Mouse (Mus musculus) neural tube, embryonic 12.5 days (tissue): Measurements from ENCODE around the gene Syt1. TPM values are rescaled to one million over a fixed set of nuclear protein-coding genes. Genes with fewer than 3 reads are reported as not detected.

Source experiments
- ATAC-seq: fragments of 200-750 bp; cut with Nextera tagmentation; 2 replicates; pipeline ENCODE4 v1.8.0; 2017; ENCODE audit warnings: low read depth, mild to moderate bottlenecking, moderate TSS enrichment, moderate library complexity; ENCODE audit not compliant: low FRiP score
- H3K27ac ChIP-seq: fragments of 300-500 bp; sonication (generic); 2 replicates; pipeline ENCODE4 v1.5.1; 2016
- H3K27me3 ChIP-seq: fragments of 300-500 bp; sonication (generic); replicated peaks from 2 replicates; pipeline ENCODE4 v1.6.1; 2016; ENCODE audit warnings: mild to moderate bottlenecking
- H3K36me3 ChIP-seq: fragments of 300-500 bp; sonication (generic); 2 replicates; pipeline ENCODE4 v1.6.1; 2016; ENCODE audit warnings: mild to moderate bottlenecking
- H3K4me1 ChIP-seq: fragments of 300-500 bp; sonication (generic); 2 replicates; pipeline ENCODE4 v1.6.1; 2016
- H3K4me2 ChIP-seq: fragments of 300-500 bp; sonication (generic); replicated peaks from 2 replicates; pipeline ENCODE4 v1.6.1; 2016; ENCODE audit warnings: mild to moderate bottlenecking
- H3K4me3 ChIP-seq: fragments of 300-500 bp; sonication (generic); 2 replicates; pipeline ENCODE4 v1.5.1; 2016
- H3K9ac ChIP-seq: fragments of 300-500 bp; sonication (generic); 2 replicates; pipeline ENCODE4 v1.6.1; 2016; ENCODE audit warnings: mild to moderate bottlenecking
- H3K9me3 ChIP-seq: fragments of 300-500 bp; sonication (generic); 2 replicates; pipeline ENCODE4 v1.6.1; 2016; ENCODE audit warnings: mild to moderate bottlenecking
- WGBS: fragments of 180-500 bp; shearing (Covaris S2); methylation state at CpG from one replicate; pipeline ENCODE4 v1.1.7; 2016; 5-methylcytosine and 5-hydroxymethylcytosine counted together
- polyA plus RNA-seq: library from polyadenylated mRNA; unstranded; fragments of >200 nt; fragmentation: Nextera tagmentation; extraction: Ambion mirVana; gene quantifications from 2 replicates; pipeline ENCODE4 v1.2.1, GENCODE M21; 2016

Gene Syt1
- polyA plus RNA-seq, 1 experiment from 2014 or later, result 45.0 TPM

DNA sequence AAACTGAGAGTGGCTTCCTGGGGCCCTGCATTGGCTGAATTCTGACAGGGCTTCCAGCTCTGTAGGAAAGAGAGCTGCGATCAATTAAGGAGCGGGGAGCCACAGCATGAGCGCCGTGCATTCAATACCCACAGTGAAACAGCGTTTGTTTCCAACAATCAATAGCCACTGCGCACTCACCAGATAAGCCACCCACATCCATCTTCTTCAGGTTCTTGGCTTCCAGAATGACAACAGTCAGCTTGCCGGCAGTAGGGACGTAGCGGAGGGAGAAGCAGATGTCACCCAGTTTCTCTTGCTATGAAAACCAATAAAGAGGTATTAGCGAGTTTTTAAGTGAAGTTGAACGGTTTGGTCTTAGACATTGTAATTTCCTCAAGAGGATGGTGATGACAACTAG lies 427.1 kb downstream of the Syt1 start:
- H3K4me2 ChIP-seq, result peak overlapping the region; percentile 40
- 29% methylated on average over 11 of the region's 11 CpGs for WGBS

DNA sequence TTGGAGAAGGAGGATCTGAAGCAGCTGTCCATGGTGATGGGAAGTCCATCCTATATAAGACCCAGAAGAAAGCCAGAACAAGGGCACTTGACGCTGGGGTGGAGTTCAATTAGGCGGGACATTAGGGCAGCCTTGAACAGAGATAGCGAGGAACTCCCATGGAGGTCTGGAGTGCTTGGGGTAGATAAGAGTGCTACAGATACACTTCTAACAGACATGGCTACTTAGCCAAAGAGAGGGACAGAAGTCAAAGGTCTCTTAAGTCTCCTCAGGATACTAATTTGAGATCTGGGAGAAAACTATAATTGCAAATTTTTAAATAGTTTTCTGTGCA lies 428.4 kb downstream of the Syt1 start:
- H3K4me3 ChIP-seq, result no peak overlapping the region
- no peaks in the 10 kb centered on the region for H3K36me3 ChIP-seq
- H3K9ac ChIP-seq, result no peak overlapping the region
- no peaks in the 10 kb centered on the region for H3K9me3 ChIP-seq
- no peak overlapping the region for H3K27ac ChIP-seq
- H3K27me3 ChIP-seq, result no peaks in the 10 kb centered on the region
- no peak overlapping the region for H3K4me2 ChIP-seq
- peaks cover 11% of the 10 kb centered on the region for H3K4me1 ChIP-seq
- 83% methylated on average over 3 of the region's 3 CpGs for WGBS
- ATAC-seq, result no peak

More for the DNA sequence above, 427.1 kb downstream of the Syt1 start:
- Histone ChIP-seq H3K4me1 (peaks cover 11% of the 10 kb centered on the region), H3K36me3 (no peaks in the 10 kb centered on the region), H3K4me3 (no peak overlapping the region), H3K27me3 (no peaks in the 10 kb centered on the region), H3K27ac (no peak overlapping the region), H3K9ac (no peak overlapping the region), H3K9me3 (no peaks in the 10 kb centered on the region)
- no peak for ATAC-seq

- Histone ChIP-seq H3K4me1 (peaks cover 11% of the 10 kb centered on the region), H3K9ac (no peak overlapping the region), H3K9me3 (no peaks in the 10 kb centered on the region), H3K4me2 (no peak overlapping the region), H3K27ac (no peak overlapping the region), H3K27me3 (no peaks in the 10 kb centered on the region), H3K4me3 (no peak overlapping the region), H3K36me3 (no peaks in the 10 kb centered on the region)
- ATAC-seq, result peak; percentile 38
- whole genome bisulfite sequencing, result 60% methylated on average over 12 of the region's 12 CpGs
Measured at GRCm38 (mm10) chr10:108581555-108582396, 429.0 kb downstream of the Syt1 start.

- 0 out of 2 replicates have a peak, but pooled peaks have one; percentile 16 for ATAC-seq
- H3K4me3 ChIP-seq, result no peak overlapping the region
- H3K36me3 ChIP-seq, result no peaks in the 10 kb centered on the region
- H3K27ac ChIP-seq, result no peak overlapping the region
- no peak overlapping the region for H3K4me2 ChIP-seq
- WGBS, result 46% methylated on average over 9 of the region's 9 CpGs
- H3K9ac ChIP-seq, result no peak overlapping the region
- H3K27me3 ChIP-seq, result no peaks in the 10 kb centered on the region
- H3K9me3 ChIP-seq, result no peaks in the 10 kb centered on the region
- peaks cover 11% of the 10 kb centered on the region for H3K4me1 ChIP-seq
Measured at GRCm38 (mm10) chr10:108580786-108581420, 429.9 kb downstream of the Syt1 start.

DNA sequence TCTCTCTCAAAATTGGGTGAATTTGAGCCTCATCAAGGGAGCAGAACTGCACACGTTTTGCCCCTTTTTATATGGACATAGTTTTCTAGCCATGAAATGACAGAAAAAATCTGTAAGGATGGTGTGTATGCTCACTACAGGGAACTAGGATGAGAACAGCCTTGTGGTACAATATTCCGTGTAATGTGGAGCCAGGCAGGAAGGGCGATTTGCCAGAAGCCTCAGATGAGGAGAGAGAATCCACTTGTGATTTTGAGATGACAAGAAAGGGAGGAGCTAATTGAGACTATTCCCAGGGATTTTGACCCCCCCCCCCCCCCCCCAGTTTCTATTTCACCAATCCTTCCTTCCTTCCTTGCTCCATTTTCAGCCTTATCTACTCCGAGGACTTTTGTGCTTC lies 431.4 kb downstream of the Syt1 start:
- Histone ChIP-seq H3K9ac (no peak overlapping the region), H3K4me1 (peaks cover 11% of the 10 kb centered on the region), H3K4me2 (no peak overlapping the region), H3K36me3 (no peaks in the 10 kb centered on the region), H3K27ac (no peak overlapping the region), H3K9me3 (no peaks in the 10 kb centered on the region), H3K27me3 (no peaks in the 10 kb centered on the region), H3K4me3 (no peak overlapping the region)
- no peak for ATAC-seq
- WGBS, result 90% methylated on average over 4 of the region's 4 CpGs

DNA sequence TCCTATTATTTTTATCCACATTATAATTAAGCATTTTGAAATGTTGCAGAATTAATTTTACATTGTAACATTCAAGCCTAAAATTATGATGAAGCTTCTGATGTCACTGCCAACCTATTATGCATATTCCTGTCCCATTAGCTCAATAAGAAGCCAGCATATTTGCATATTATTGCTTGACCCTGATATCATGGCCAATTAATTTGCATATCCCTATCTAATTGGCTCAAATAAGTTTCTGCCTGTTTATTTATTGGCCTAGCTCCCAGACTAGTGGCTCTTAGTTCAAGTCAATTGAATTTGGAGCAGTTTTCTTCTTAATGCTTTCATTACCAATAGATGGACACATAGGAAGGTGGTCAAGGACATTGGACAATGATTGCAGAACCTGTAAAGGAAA lies 433.2 kb downstream of the Syt1 start:
- H3K4me1 ChIP-seq, result peaks cover 7% of the 10 kb centered on the region; the same call in 1 of the 2 replicates
- no peak for ATAC-seq
- no peaks in the 10 kb centered on the region for H3K36me3 ChIP-seq
- no peak overlapping the region for H3K4me3 ChIP-seq
- H3K27me3 ChIP-seq, result no peaks in the 10 kb centered on the region
- no peak overlapping the region for H3K9ac ChIP-seq
- H3K27ac ChIP-seq, result no peak overlapping the region
- no peaks in the 10 kb centered on the region for H3K9me3 ChIP-seq
- no peak overlapping the region for H3K4me2 ChIP-seq

GRCm38 (mm10) chr10:108572764-108573163 lies 438.0 kb downstream of the Syt1 start:
- no peak overlapping the region for H3K4me3 ChIP-seq
- H3K4me1 ChIP-seq, result peaks cover 20% of the 10 kb centered on the region
- ATAC-seq, result no peak

DNA sequence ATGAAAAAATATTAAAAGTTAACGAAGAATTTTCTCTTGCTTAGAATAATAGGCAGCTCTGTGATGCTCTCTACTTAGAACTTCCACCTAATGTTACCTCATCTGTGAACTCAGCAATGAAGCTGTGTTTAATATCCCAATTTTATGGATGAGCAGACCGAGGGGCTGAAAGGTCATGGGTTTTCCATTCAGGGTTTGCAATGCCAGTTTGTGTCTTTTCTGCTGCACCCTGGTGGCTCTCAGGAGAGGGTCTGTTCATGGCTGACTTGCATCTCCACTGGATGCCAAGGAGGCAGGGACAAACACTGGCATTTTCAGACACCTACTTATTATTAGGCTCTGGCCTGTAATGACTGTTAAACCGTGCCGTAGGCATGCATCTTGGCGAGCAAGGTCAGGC lies 439.7 kb downstream of the Syt1 start:
- Histone ChIP-seq H3K27me3 (no peaks in the 10 kb centered on the region), H3K9me3 (no peaks in the 10 kb centered on the region), H3K36me3 (no peaks in the 10 kb centered on the region), H3K27ac (no peak overlapping the region), H3K4me2 (no peak overlapping the region), H3K4me3 (no peak overlapping the region), H3K9ac (no peak overlapping the region), H3K4me1 (peaks cover 20% of the 10 kb centered on the region)
- WGBS, result 36% methylated on average over 5 of the region's 5 CpGs
- ATAC-seq, result no peak

More at GRCm38 (mm10) chr10:108572764-108573163, 438.0 kb downstream of the Syt1 start:
- Histone ChIP-seq H3K9me3 (no peaks in the 10 kb centered on the region), H3K4me2 (no peak overlapping the region), H3K27me3 (no peaks in the 10 kb centered on the region), H3K36me3 (no peaks in the 10 kb centered on the region), H3K27ac (no peak overlapping the region), H3K9ac (no peak overlapping the region)
- 58% methylated on average over 4 of the region's 4 CpGs for WGBS

DNA sequence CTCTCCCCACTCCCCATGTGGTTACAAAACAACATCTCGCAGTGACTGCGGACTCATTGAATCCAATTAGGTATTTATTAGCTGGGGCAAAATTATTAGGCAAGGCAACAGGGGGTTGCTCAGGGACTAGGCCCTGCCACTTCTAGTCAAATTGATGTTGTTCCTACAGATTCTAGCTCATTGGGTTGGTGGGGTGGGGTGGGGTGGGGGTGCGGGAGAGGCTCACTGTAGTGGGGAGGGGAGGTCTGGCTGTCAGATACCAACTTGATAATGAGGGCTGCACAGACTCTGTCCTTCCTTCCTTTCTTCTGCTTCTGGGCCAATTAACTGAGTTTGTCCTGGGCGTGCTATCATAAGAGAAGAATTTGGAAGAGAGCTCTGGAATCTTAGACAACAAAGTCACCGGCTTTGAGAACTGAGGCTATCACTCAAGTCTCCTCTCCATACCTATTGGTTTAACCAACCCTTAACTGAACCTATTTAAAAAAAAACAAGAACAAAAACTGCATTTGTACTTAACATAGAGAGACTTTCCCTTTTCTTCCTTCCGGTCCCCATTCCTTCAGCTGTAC lies 441.1 kb downstream of the Syt1 start:
- no peak for ATAC-seq
- no peaks in the 10 kb centered on the region for H3K36me3 ChIP-seq
- no peaks in the 10 kb centered on the region for H3K9me3 ChIP-seq
- H3K9ac ChIP-seq, result no peak overlapping the region
- H3K27ac ChIP-seq, result no peak overlapping the region
- no peak overlapping the region for H3K4me2 ChIP-seq
- 56% methylated on average over 6 of the region's 6 CpGs for WGBS
- H3K27me3 ChIP-seq, result no peaks in the 10 kb centered on the region
- H3K4me1 ChIP-seq, result peaks cover 20% of the 10 kb centered on the region
- H3K4me3 ChIP-seq, result no peak overlapping the region

DNA sequence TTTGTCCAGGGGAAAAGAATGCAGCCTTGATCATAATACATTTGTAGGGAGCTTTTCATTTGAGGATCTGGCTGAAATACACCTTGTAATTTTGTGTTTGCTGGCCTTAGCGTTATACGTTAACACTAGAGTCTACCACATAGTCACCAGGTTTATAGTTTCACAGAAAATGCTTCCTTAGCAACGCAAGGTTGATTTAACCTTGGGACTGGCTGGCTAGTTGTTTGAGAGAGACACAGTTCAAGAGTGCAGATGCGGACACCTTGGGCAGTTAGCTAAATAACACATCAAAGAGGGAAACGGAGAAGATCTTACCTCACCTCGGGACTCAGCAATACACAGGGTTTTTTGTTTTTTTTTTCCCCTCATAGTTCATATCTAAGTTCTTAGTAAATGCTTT lies 441.9 kb downstream of the Syt1 start:
- no peaks in the 10 kb centered on the region for H3K9me3 ChIP-seq
- no peak for ATAC-seq
- H3K4me2 ChIP-seq, result no peak overlapping the region
- H3K4me1 ChIP-seq, result peaks cover 20% of the 10 kb centered on the region
- H3K27me3 ChIP-seq, result no peaks in the 10 kb centered on the region
- WGBS, result 30% methylated on average over 6 of the region's 6 CpGs
- no peak overlapping the region for H3K27ac ChIP-seq
- no peak overlapping the region for H3K9ac ChIP-seq
- no peak overlapping the region for H3K4me3 ChIP-seq
- H3K36me3 ChIP-seq, result no peaks in the 10 kb centered on the region

GRCm38 (mm10) chr10:108568136-108568535 lies 442.6 kb downstream of the Syt1 start:
- H3K36me3 ChIP-seq, result no peaks in the 10 kb centered on the region
- no peak overlapping the region for H3K27ac ChIP-seq
- 5% methylated on average over 8 of the region's 8 CpGs for WGBS
- H3K4me1 ChIP-seq, result peaks cover 20% of the 10 kb centered on the region
- H3K27me3 ChIP-seq, result no peaks in the 10 kb centered on the region
- H3K9me3 ChIP-seq, result no peaks in the 10 kb centered on the region
- peak overlapping the region; percentile 28; the same call in 1 of the 2 replicates for H3K4me2 ChIP-seq
- H3K9ac ChIP-seq, result no peak overlapping the region
- ATAC-seq, result peak; percentile 89
- no peak overlapping the region for H3K4me3 ChIP-seq

- no peak overlapping the region for H3K4me2 ChIP-seq
- ATAC-seq, result no peak
- H3K27ac ChIP-seq, result no peak overlapping the region
- WGBS, result 95% methylated on average over 6 of the region's 6 CpGs
- H3K9me3 ChIP-seq, result no peaks in the 10 kb centered on the region
- no peaks in the 10 kb centered on the region for H3K27me3 ChIP-seq
- no peak overlapping the region for H3K4me3 ChIP-seq
- H3K4me1 ChIP-seq, result peaks cover 20% of the 10 kb centered on the region
- H3K36me3 ChIP-seq, result no peaks in the 10 kb centered on the region
- no peak overlapping the region for H3K9ac ChIP-seq
Measured at GRCm38 (mm10) chr10:108567456-108567855, 443.3 kb downstream of the Syt1 start.
